ENCODE assay signal across 8 mouse cellular contexts in the genomic region with DNA sequence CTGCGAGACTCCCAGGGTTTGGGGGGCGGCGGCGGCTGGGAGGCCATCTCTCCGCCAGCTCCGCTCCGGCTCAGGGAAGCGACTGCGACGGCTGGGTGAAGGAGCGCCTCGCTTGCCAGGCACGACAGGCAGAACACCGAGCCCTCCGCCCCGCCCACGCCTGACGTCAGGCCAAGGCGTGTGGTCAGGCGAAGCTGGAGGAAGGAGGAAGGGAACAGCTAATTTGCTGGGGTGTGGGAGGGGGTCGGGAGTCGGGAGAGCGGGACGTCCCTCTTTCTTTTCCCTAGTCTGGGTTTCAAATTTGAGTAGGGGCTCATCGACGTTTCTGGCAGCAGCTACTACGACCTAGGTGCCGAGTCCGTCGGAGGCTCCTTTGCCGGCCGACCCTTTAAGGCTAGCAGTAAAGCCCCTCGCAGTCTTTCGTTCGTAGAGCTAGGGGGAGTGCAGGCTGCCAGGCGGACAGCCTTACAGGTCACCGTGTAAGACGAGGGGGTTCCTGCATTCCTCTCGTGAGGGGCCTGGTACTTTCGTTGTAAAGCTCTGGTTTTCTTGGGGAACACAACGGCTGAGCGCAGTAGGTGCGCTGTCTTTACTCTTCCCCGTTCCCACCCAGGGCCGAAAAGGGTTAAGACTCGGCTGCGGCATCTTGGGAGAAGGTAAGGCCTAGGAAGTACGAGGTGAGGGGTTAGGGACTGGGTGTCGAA. TPM values are rescaled to one million over a fixed set of nuclear protein-coding genes. Genes with fewer than 3 reads are reported as not detected.
DNase-seq lines count a peak whose midpoint lies in the region; ATAC-seq lines count a peak whose summit lies in the region.

Gene Pex13, minus strand, starts transcription at position 162 of the 704 bp plus-strand sequence.

- peak; percentile 94 for DNase-seq in adipocyte (ENCODE audit: low spot score)
- DNase-seq in embryo, embryonic 10 days (ENCODE audit: low spot score), result peak; percentile 99
- peak; percentile 92 for DNase-seq in gastrocnemius, postnatal 14 days
- peak; percentile 90 to 96 for DNase-seq in left cerebral cortex, postnatal 10 days (ENCODE audit: extremely low spot score in 1 of 2, low spot score in 2 of 2)
- peak; percentile 92 for DNase-seq in right cerebral cortex, postnatal 25 days
- peak; percentile 92 to 94 for DNase-seq in urinary bladder, postnatal 4 days (ENCODE audit: low spot score in 2 of 2)

- peak; percentile 92 for ATAC-seq in inflammation-experienced regulatory T-cells, adult 6 months
- peak; percentile 95 for ATAC-seq in megakaryocyte-erythroid progenitor cell, adult 5-6 weeks (replicated peaks; ENCODE audit: low FRiP score, low TSS enrichment, poor library complexity, severe bottlenecking)

- intact Hi-C loops in gastrocnemius, postnatal 14 days (cut with DNase I; ENCODE audit: low total_unique reads), result no loop called here
- intact Hi-C loops in left cerebral cortex, postnatal 10 days (cut with DNase I), result loop anchor here (2.0 kb wide), 1 partner anchor 33 kb away; the partner anchor contains the start of gene 0610010F05Rik

RNA-seq across cellular contexts. Expression of gene Pex13, which starts in this region (rescaled TPM):
- 10 to 100 TPM; 12.7 to 16.5 TPM for total RNA-seq in gastrocnemius, postnatal 14 days (2021)
- polyA plus RNA-seq in inflammation-experienced regulatory T-cells, adult 6 months (2017; shearing (Covaris generic)), result 10 to 100 TPM in 1 of 3 experiments, 1 to 10 TPM in 2; 9.2 to 11.2 (median 9.9) TPM
- total RNA-seq in left cerebral cortex, postnatal 10 days (2021), result 10 to 100 TPM; 17.9 to 25.8 TPM
- total RNA-seq in megakaryocyte-erythroid progenitor cell, adult 5-6 weeks (2014; fragmentation: Nextera tagmentation), result 10.8 and 10.9 TPM in 2 replicates
- 21.3 and 32.1 TPM in 2 replicates for total RNA-seq in megakaryocyte-erythroid progenitor cell, adult 5-6 weeks (2017)

Comparison
In these comparisons a context has a peak if more than half of its experiments do, and no peak if none do; other contexts are left out.
1. Peak in every context shown above with its lines: DNase-seq and ATAC-seq.